Mouse (Mus musculus) kidney, postnatal 0 days (tissue): ENCODE results near the gene Mapkapk2. TPM values are rescaled to one million over a fixed set of nuclear protein-coding genes. Genes with fewer than 3 reads are reported as not detected.

ENCODE experiments used
- ATAC-seq: fragments of 200-750 bp; cut with Nextera tagmentation; replicated peaks from 2 replicates; pipeline ENCODE4 v1.8.0; 2017; ENCODE audit warnings: low read depth, moderate number of reproducible peaks, moderate TSS enrichment, moderate library complexity; ENCODE audit not compliant: low FRiP score
- DNase-seq: peaks from one replicate; pipeline ENCODE4 v3.0.0-alpha.2; 2016; ENCODE audit warnings: low spot score
- H3K27ac ChIP-seq: fragments of 300-500 bp; sonication (generic); 2 replicates; pipeline ENCODE4 v1.5.1; 2014; ENCODE audit warnings: mild to moderate bottlenecking
- H3K27me3 ChIP-seq: fragments of 300-500 bp; sonication (generic); 2 replicates; pipeline ENCODE4 v1.6.1; 2014; ENCODE audit warnings: low read length, mixed read lengths; ENCODE audit not compliant: insufficient read depth
- H3K36me3 ChIP-seq: fragments of 300-500 bp; sonication (generic); 2 replicates; pipeline ENCODE4 v1.6.1; 2014; ENCODE audit warnings: low read length, mixed read lengths; ENCODE audit not compliant: insufficient read depth
- H3K4me1 ChIP-seq: fragments of 300-500 bp; sonication (generic); replicated peaks from 2 replicates; pipeline ENCODE4 v1.6.1; 2014; ENCODE audit warnings: antibody characterized with exemption, low read length, mixed read lengths; ENCODE audit not compliant: insufficient read depth
- H3K4me2 ChIP-seq: fragments of 300-500 bp; sonication (generic); 2 replicates; pipeline ENCODE4 v1.6.1; 2014; ENCODE audit warnings: mild to moderate bottlenecking, low read length, moderate library complexity, mixed read lengths
- H3K4me3 ChIP-seq: fragments of 300-500 bp; sonication (generic); replicated peaks from 2 replicates; pipeline ENCODE4 v1.5.1; 2014; ENCODE audit warnings: low read depth, low read length
- H3K9ac ChIP-seq: fragments of 300-500 bp; sonication (generic); 2 replicates; pipeline ENCODE4 v1.6.1; 2014; ENCODE audit warnings: low read depth, low read length
- H3K9me3 ChIP-seq: fragments of 300-500 bp; sonication (generic); replicated peaks from 2 replicates; pipeline ENCODE4 v1.6.1; 2016; ENCODE audit warnings: low read length, inconsistent platforms, mixed read lengths
- CTCF ChIP-seq: IDR thresholded peaks from 2 replicates; pipeline ENCODE4 v1.5.1; 2016; ENCODE audit warnings: antibody characterized with exemption, low read depth, mild to moderate bottlenecking, moderate library complexity
- WGBS: fragments of 180-500 bp; shearing (Covaris S2); extraction: QIAGEN DNeasy Blood & Tissue Kit; methylation state at CpG from one replicate; pipeline ENCODE4 v1.1.7; 2014; 5-methylcytosine and 5-hydroxymethylcytosine counted together
- polyA plus RNA-seq: library from polyadenylated mRNA; unstranded; fragments of >200 nt; fragmentation: Nextera tagmentation; extraction: Ambion mirVana; gene quantifications from 2 replicates; pipeline ENCODE4 v1.2.1, GENCODE M21; 2015

The Mapkapk2 gene
- polyA plus RNA-seq, 1 experiment from 2014 or later: 55.9 TPM

DNA sequence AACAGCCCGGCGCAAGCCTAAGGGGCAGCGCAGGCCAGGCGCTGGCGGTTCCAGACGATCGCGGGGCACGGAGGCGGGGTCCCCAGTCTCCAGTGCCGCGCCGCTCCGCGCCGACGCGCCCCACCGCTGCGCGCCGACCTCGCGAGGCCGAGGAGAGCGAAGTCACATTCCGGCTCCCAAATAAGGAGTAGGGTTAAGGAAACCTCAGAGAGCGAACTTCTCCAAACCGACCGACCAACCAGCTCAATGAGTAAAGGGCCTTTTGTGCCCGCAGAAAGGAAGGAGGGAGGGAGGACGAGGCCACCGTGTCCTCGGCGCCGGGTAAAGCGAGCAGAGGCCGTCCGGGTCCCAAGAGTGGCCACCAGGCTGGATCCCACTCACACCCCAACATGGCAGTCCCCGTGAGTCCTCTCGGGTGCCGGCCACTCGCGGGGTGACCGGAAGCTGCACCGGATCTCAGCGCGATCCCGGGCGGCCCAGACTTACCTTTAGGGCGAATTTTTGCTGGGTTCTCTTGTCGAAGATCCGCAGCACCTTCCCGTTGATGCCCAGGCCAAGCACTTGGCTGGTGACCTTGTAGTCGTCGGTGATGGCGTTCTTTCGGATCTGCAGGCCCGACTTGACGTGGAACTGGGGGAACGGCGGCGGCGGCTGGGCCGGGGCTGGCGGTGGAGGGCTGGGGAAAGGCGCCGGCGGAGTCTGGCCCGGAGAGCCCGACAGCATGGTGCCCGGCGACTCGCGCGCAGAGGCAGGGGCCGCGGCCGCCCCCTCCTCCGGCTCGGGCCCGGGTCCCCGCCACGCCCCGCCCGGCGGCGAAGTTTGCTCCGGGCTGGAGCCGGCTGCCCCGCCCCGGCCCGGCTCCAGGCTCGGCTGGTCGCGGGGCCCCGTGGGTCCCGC lies 575 bp downstream of the Mapkapk2 start:
- DNase-seq: peak; percentile 90
- H3K9ac ChIP-seq: peak overlapping the region; percentile 93
- H3K9me3 ChIP-seq: no peaks in the 10 kb centered on the region
- under 1% methylated on average over 93 of the region's 98 CpGs for WGBS
- ATAC-seq: peak; percentile 75
- H3K27me3 ChIP-seq: no peaks in the 10 kb centered on the region
- H3K27ac ChIP-seq: peak overlapping the region; percentile 95
- peak overlapping the region; percentile 83 for H3K4me3 ChIP-seq
- H3K4me1 ChIP-seq: peaks cover 42% of the 10 kb centered on the region
- no peaks in the 10 kb centered on the region for H3K36me3 ChIP-seq
- peak overlapping the region; percentile 88 for H3K4me2 ChIP-seq
- no peak for TF ChIP-seq CTCF

GRCm38 (mm10) chr1:131096132-131096695 lies 1.4 kb downstream of the Mapkapk2 start:
- peak overlapping the region; percentile 95 for H3K27ac ChIP-seq
- TF ChIP-seq CTCF: no peak
- WGBS: 8% methylated on average over 9 of the region's 9 CpGs
- DNase-seq (peak; percentile 51), ATAC-seq (no peak)
- peak overlapping the region; percentile 83 for H3K4me3 ChIP-seq
- H3K4me1 ChIP-seq: peaks cover 49% of the 10 kb centered on the region
- no peaks in the 10 kb centered on the region for H3K36me3 ChIP-seq
- no peaks in the 10 kb centered on the region for H3K9me3 ChIP-seq
- no peaks in the 10 kb centered on the region for H3K27me3 ChIP-seq
- peak overlapping the region; percentile 88 for H3K4me2 ChIP-seq
- peak overlapping the region; percentile 93 for H3K9ac ChIP-seq

- Histone ChIP-seq H3K27ac (0 out of 2 replicates have a peak overlapping the region, but pooled peaks have one; percentile 95), H3K9me3 (no peaks in the 10 kb centered on the region), H3K9ac (peak overlapping the region; percentile 93), H3K4me3 (peak overlapping the region; percentile 83), H3K36me3 (no peaks in the 10 kb centered on the region), H3K4me2 (peak overlapping the region; percentile 88), H3K4me1 (peaks cover 55% of the 10 kb centered on the region), H3K27me3 (no peaks in the 10 kb centered on the region)
- DNase-seq: no peak
- no peak for TF ChIP-seq CTCF
- ATAC-seq: no peak
- 27% methylated on average over 8 of the region's 8 CpGs for WGBS
These were observed 2.1 kb downstream of the Mapkapk2 start for GRCm38 (mm10) chr1:131095574-131095973.

- 79% methylated on average over 8 of the region's 8 CpGs for WGBS
- no peak for ATAC-seq
- H3K27ac ChIP-seq: no peak overlapping the region
- H3K36me3 ChIP-seq: no peaks in the 10 kb centered on the region
- H3K9ac ChIP-seq: no peak overlapping the region
- no peak for DNase-seq
- no peak for TF ChIP-seq CTCF
- peaks cover 72% of the 10 kb centered on the region for H3K4me1 ChIP-seq
- H3K27me3 ChIP-seq: no peaks in the 10 kb centered on the region
- H3K4me2 ChIP-seq: no peak overlapping the region
- no peak overlapping the region for H3K4me3 ChIP-seq
- H3K9me3 ChIP-seq: no peaks in the 10 kb centered on the region
These were observed 3.7 kb downstream of the Mapkapk2 start for GRCm38 (mm10) chr1:131093889-131094288.

DNA sequence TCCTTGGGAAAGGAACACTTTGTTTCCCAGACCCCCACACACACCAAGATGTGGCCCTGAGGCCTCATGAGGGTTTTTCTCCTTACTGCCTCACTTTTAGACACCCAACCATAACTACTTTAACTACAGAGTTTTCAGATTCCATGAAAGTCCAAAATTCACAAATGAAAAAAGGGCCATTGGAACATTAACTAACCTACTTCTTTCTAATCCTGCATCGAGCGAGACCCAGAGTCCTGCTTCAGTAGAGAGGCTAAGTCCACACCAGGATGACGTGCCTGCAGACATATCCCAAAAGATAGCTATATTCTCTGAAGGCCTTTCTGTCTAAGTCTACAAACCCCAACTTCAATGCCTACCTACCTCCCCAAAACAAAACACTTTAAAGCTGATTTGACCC lies 4.8 kb downstream of the Mapkapk2 start:
- Histone ChIP-seq H3K4me1 (peaks cover 72% of the 10 kb centered on the region), H3K9ac (no peak overlapping the region), H3K4me2 (no peak overlapping the region), H3K27ac (no peak overlapping the region), H3K9me3 (no peaks in the 10 kb centered on the region), H3K36me3 (no peaks in the 10 kb centered on the region), H3K27me3 (no peaks in the 10 kb centered on the region), H3K4me3 (no peak overlapping the region)
- no peak for DNase-seq
- no peak for TF ChIP-seq CTCF
- WGBS: 78% methylated on average over 3 of the region's 3 CpGs
- no peak for ATAC-seq

GRCm38 (mm10) chr1:131092173-131092572 lies 5.5 kb downstream of the Mapkapk2 start:
- Histone ChIP-seq H3K36me3 (no peaks in the 10 kb centered on the region), H3K9me3 (no peaks in the 10 kb centered on the region), H3K4me1 (peaks cover 75% of the 10 kb centered on the region), H3K4me3 (no peak overlapping the region), H3K9ac (no peak overlapping the region), H3K27ac (no peak overlapping the region), H3K27me3 (no peaks in the 10 kb centered on the region), H3K4me2 (no peak overlapping the region)
- WGBS: 75% methylated on average over 3 of the region's 3 CpGs
- no peak for DNase-seq
- ATAC-seq: no peak
- no peak for TF ChIP-seq CTCF
